Mouse (Mus musculus) lung, embryonic 14.5 days (tissue): ENCODE results near the gene Larp1b. TPM values are rescaled to one million over a fixed set of nuclear protein-coding genes. Genes with fewer than 3 reads are reported as not detected.

Experiments
- ATAC-seq: fragments of 200-750 bp; cut with Nextera tagmentation; 2 replicates; pipeline ENCODE4 v1.8.0; 2017; ENCODE audit warnings: mild to moderate bottlenecking, moderate TSS enrichment, moderate library complexity; ENCODE audit not compliant: insufficient read depth
- DNase-seq: peaks from one replicate; pipeline ENCODE4 v3.0.0-alpha.2; 2015
- H3K27ac ChIP-seq: fragments of 300-500 bp; sonication (generic); 2 replicates; pipeline ENCODE4 v1.5.1; 2014; ENCODE audit warnings: low read depth, mild to moderate bottlenecking, moderate library complexity
- H3K27me3 ChIP-seq: fragments of 300-500 bp; sonication (generic); 2 replicates; pipeline ENCODE4 v1.6.1; 2014; ENCODE audit warnings: low read length, control low read depth; ENCODE audit not compliant: insufficient read depth
- H3K36me3 ChIP-seq: fragments of 300-500 bp; sonication (generic); 2 replicates; pipeline ENCODE4 v1.6.1; 2014; ENCODE audit warnings: control low read depth; ENCODE audit not compliant: insufficient read depth
- H3K4me1 ChIP-seq: fragments of 300-500 bp; sonication (generic); 2 replicates; pipeline ENCODE4 v1.6.1; 2014; ENCODE audit warnings: antibody characterized with exemption, control low read depth; ENCODE audit not compliant: insufficient read depth
- H3K4me2 ChIP-seq: fragments of 300-500 bp; sonication (generic); 2 replicates; pipeline ENCODE4 v1.6.1; 2014; ENCODE audit warnings: mild to moderate bottlenecking
- H3K4me3 ChIP-seq: fragments of 300-500 bp; sonication (generic); 2 replicates; pipeline ENCODE4 v1.5.1; 2014; ENCODE audit warnings: low read depth, low read length
- H3K9ac ChIP-seq: fragments of 300-500 bp; sonication (generic); 2 replicates; pipeline ENCODE4 v1.6.1; 2014
- H3K9me3 ChIP-seq: fragments of 300-500 bp; sonication (generic); 2 replicates; pipeline ENCODE4 v1.6.1; 2016; ENCODE audit warnings: low read depth, low read length, control low read depth
- CTCF ChIP-seq: IDR thresholded peaks from 2 replicates; pipeline ENCODE4 v1.5.1; 2016; ENCODE audit warnings: antibody characterized with exemption, low read depth
- WGBS: fragments of 180-500 bp; shearing (Covaris S2); extraction: QIAGEN DNeasy Blood & Tissue Kit; methylation state at CpG from one replicate; pipeline ENCODE4 v1.1.7; 2014; 5-methylcytosine and 5-hydroxymethylcytosine counted together
- polyA plus RNA-seq: library from polyadenylated mRNA; unstranded; fragments of >200 nt; fragmentation: Nextera tagmentation; extraction: Ambion mirVana; gene quantifications from 2 replicates; pipeline ENCODE4 v1.2.1, GENCODE M21; 2014

Gene Larp1b
- polyA plus RNA-seq, 1 experiment from 2014 or later: 2.5 TPM

DNA sequence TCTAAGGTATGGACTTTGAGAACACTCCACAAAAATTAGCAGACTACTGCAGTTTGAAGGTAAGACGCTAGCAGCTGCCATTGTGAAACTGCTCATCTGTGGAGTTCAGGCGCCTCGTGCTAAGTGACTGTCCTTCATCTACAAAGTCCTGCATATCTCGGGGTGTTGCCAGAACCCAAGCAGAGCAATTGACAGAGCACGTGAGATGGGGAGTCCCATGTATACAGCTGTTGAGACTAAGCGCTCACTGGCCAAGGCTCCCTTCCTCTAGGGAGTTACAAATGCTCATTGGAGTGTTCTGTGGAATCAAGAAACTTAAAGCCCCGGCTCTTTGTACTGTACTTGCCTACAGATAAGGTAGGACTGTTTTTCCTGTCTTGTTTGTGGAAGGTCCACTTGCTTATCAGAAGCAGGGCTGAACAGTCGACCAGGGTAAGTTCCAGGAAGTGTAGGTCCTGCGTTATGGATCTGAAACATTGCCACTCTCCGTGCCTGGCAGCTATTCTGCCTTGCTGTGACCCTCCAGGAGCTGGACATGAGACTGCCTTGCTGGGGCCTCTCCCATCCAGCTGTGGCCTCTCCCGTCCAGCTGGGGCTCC lies 94.2 kb downstream of the Larp1b start:
- no peak overlapping the region for H3K27ac ChIP-seq
- ATAC-seq: no peak
- no peak overlapping the region for H3K4me2 ChIP-seq

DNA sequence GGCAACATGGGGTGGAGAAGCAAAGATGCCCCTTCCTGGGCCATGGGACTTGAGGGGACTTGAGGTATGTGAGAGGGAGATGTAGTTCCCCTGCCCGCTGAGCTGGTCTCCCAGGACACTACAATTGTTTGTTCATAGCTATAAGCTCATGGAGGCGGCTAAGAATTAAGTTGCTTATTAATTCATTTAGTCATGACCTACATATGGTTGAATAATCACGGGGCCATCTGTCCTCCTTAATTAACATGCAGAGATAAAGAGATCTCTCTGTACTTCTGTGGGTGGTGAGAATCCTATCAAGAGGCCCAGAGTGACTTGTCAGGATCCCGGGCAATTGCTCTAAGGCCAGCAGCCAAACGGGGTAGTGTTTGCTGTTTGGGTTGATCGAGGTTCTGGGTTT lies 98.2 kb downstream of the Larp1b start:
- H3K9ac ChIP-seq: no peak overlapping the region
- H3K9me3 ChIP-seq: no peaks in the 10 kb centered on the region
- TF ChIP-seq CTCF: no peak
- no peak overlapping the region for H3K4me3 ChIP-seq
- DNase-seq: no peak
- 79% methylated on average over 6 of the region's 6 CpGs for WGBS
- no peaks in the 10 kb centered on the region for H3K27me3 ChIP-seq
- no peak for ATAC-seq
- H3K4me1 ChIP-seq: no peaks in the 10 kb centered on the region
- no peaks in the 10 kb centered on the region for H3K36me3 ChIP-seq
- no peak overlapping the region for H3K4me2 ChIP-seq
- H3K27ac ChIP-seq: no peak overlapping the region

More for the DNA sequence above, 94.2 kb downstream of the Larp1b start:
- no peak for TF ChIP-seq CTCF
- Histone ChIP-seq H3K4me1 (no peaks in the 10 kb centered on the region), H3K27me3 (no peaks in the 10 kb centered on the region), H3K9ac (no peak overlapping the region), H3K4me3 (no peak overlapping the region), H3K36me3 (no peaks in the 10 kb centered on the region), H3K9me3 (no peaks in the 10 kb centered on the region)
- WGBS: 46% methylated on average over 11 of the region's 11 CpGs
- no peak for DNase-seq

DNA sequence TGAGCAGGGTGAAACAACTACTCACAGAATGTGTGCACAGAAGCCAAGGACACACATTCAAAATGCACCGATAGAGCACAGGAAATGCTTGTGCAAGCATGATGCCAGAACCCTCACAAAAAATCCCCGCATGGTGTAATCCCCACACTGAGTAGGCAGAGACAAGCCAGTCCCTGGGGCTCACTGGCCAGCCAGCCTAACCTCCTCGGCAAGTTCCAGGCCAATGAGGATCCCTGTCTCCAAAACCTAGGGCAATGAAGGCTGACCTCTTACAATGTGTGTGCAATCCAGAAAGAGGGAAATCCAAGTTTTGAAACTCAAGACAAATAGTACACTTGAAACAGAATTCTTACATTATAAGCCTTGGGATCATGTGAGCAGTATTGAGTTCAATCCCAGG lies 103.7 kb downstream of the Larp1b start:
- H3K27ac ChIP-seq: no peak overlapping the region
- 87% methylated on average over 3 of the region's 3 CpGs for WGBS
- no peak overlapping the region for H3K4me2 ChIP-seq
- H3K4me3 ChIP-seq: no peak overlapping the region
- no peak for DNase-seq
- no peak overlapping the region for H3K9ac ChIP-seq
- no peaks in the 10 kb centered on the region for H3K36me3 ChIP-seq
- TF ChIP-seq CTCF: no peak
- ATAC-seq: no peak
- H3K27me3 ChIP-seq: no peaks in the 10 kb centered on the region
- H3K9me3 ChIP-seq: no peaks in the 10 kb centered on the region
- H3K4me1 ChIP-seq: no peaks in the 10 kb centered on the region

DNA sequence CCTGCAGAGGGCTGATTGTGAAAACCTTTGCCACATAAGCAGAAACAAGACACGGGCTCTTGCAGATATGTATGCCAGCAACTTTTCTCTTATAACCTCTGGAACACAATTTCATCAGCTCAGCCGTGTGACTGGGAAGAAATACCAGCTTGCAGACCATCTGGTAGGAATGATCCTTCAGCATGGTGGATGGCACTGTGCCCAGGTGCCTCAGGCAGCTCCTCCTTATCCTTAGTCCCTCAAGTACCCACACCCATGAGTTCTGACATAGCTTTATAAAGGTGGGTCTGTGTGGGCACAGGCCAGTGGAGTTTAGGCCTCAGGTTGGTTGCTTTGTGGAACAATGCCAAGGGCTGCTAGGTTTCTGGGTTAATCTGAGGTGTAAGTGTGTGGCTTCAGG lies 108.8 kb downstream of the Larp1b start:
- H3K4me1 ChIP-seq: no peaks in the 10 kb centered on the region
- H3K27me3 ChIP-seq: no peaks in the 10 kb centered on the region
- H3K36me3 ChIP-seq: no peaks in the 10 kb centered on the region
- no peak overlapping the region for H3K27ac ChIP-seq
- no peak overlapping the region for H3K4me3 ChIP-seq
- DNase-seq: no peak
- H3K4me2 ChIP-seq: no peak overlapping the region
- no peaks in the 10 kb centered on the region for H3K9me3 ChIP-seq
- H3K9ac ChIP-seq: no peak overlapping the region
- WGBS: 67% methylated on average over 2 of the region's 2 CpGs
- no peak for ATAC-seq
- no peak for TF ChIP-seq CTCF

DNA sequence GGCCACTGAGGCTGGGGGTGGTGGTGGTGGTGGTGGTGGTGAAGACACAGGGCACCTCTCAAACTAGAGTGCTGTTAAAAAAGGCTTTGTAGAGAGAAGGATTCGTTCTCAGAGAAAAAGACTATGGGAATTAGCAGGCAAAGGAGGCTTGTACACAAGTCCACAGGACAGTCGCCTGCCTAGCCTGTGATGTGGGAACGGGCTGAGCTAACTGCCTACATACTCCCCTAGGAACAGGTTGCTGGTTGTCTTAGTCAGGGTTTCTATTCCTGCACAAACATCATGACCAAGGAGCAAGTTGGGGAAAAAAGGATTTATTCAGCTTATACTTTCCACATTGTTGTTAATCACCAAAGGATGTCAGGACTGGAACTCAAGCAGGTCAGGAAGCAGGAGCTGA lies 109.6 kb downstream of the Larp1b start:
- WGBS: 94% methylated on average over 3 of the region's 3 CpGs
- H3K4me2 ChIP-seq: no peak overlapping the region
- no peak for ATAC-seq

GRCm38 (mm10) chr3:41061831-41062565 lies 112.4 kb downstream of the Larp1b start:
- Histone ChIP-seq H3K9me3 (no peaks in the 10 kb centered on the region), H3K9ac (no peak overlapping the region), H3K27me3 (no peaks in the 10 kb centered on the region), H3K4me2 (no peak overlapping the region), H3K36me3 (peaks cover 22% of the 10 kb centered on the region; the same call in 1 of the 2 replicates), H3K4me1 (no peaks in the 10 kb centered on the region), H3K4me3 (no peak overlapping the region), H3K27ac (no peak overlapping the region)
- DNase-seq (no peak), ATAC-seq (no peak)
- WGBS: 82% methylated on average over 3 of the region's 3 CpGs
- TF ChIP-seq CTCF: no peak

More for the DNA sequence above, 109.6 kb downstream of the Larp1b start:
- no peak overlapping the region for H3K27ac ChIP-seq
- TF ChIP-seq CTCF: no peak
- no peaks in the 10 kb centered on the region for H3K27me3 ChIP-seq
- no peaks in the 10 kb centered on the region for H3K9me3 ChIP-seq
- no peak for DNase-seq
- no peak overlapping the region for H3K9ac ChIP-seq
- H3K36me3 ChIP-seq: 0 out of 2 replicates have a peak, but pooled peaks cover 5% of the 10 kb centered on the region
- no peak overlapping the region for H3K4me3 ChIP-seq
- H3K4me1 ChIP-seq: no peaks in the 10 kb centered on the region

DNA sequence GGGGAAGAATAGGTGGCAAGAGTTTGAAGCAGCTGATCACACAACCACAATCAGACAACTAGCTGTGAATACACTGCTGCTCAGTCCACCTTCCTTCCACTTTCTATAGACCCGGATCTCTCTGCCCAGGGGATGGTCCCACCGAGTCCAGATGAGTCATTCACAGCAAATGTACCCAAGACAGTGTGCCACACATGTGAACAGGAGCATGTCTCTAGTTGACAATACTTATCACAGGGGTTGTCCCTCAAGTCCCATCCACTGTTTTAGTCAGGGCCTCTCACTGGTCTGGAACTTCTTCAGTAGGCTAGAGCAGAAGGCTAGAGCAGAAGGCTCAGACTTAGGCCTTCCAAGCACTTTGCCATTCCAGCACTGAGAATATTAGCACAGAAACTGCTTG lies 113.1 kb downstream of the Larp1b start:
- no peak overlapping the region for H3K4me2 ChIP-seq
- 90% methylated on average over 2 of the region's 2 CpGs for WGBS
- H3K27me3 ChIP-seq: no peaks in the 10 kb centered on the region
- H3K4me1 ChIP-seq: no peaks in the 10 kb centered on the region
- DNase-seq (no peak), ATAC-seq (no peak)
- no peak overlapping the region for H3K27ac ChIP-seq
- H3K4me3 ChIP-seq: no peak overlapping the region
- peaks cover 26% of the 10 kb centered on the region; the same call in 1 of the 2 replicates for H3K36me3 ChIP-seq
- no peak overlapping the region for H3K9ac ChIP-seq
- H3K9me3 ChIP-seq: no peaks in the 10 kb centered on the region
- TF ChIP-seq CTCF: no peak
